Mouse (Mus musculus) liver, embryonic 14.5 days (tissue): ENCODE measurements around the gene Rfk. TPM values are rescaled to one million over a fixed set of nuclear protein-coding genes. Genes with fewer than 3 reads are reported as not detected.

Experiments used
- ATAC-seq: fragments of 200-750 bp; cut with Nextera tagmentation; 2 replicates; pipeline ENCODE4 v1.8.0; 2017; ENCODE audit warnings: moderate number of reproducible peaks, mild to moderate bottlenecking, moderate library complexity; ENCODE audit not compliant: insufficient read depth
- DNase-seq, 3 experiments: peaks; one replicate each; pipeline ENCODE4 v3.0.0-alpha.2; 2012 to 2013; ENCODE audit warnings: low read depth in 3 of 3, low spot score in 3 of 3
- H3K27ac ChIP-seq: fragments of 300-500 bp; sonication (generic); 2 replicates; pipeline ENCODE4 v1.5.1; 2014; ENCODE audit warnings: moderate library complexity, mild to moderate bottlenecking, control low read depth, inconsistent platforms
- H3K27me3 ChIP-seq: fragments of 300-500 bp; sonication (generic); 2 replicates; pipeline ENCODE4 v1.6.1; 2014; ENCODE audit warnings: mild to moderate bottlenecking, low read length, moderate library complexity; ENCODE audit not compliant: control insufficient read depth, insufficient read depth
- H3K36me3 ChIP-seq: fragments of 300-500 bp; sonication (generic); replicated peaks from 2 replicates; pipeline ENCODE4 v1.6.1; 2014; ENCODE audit warnings: low read depth; ENCODE audit not compliant: control insufficient read depth, insufficient read depth
- H3K4me1 ChIP-seq, 2 experiments: fragments of 200-500 bp in 1 of 2; fragments of 300-500 bp in 1 of 2; sonication (generic) in 1 of 2; replicated peaks; 2 replicates each; pipeline ENCODE4 v1.6.1; 2012 to 2014; ENCODE audit warnings: antibody characterized with exemption in 1 of 2, inconsistent platforms in 1 of 2, low read length in 1 of 2; ENCODE audit not compliant: control insufficient read depth in 2 of 2, insufficient read depth in 2 of 2
- H3K4me2 ChIP-seq: fragments of 300-500 bp; sonication (generic); 2 replicates; pipeline ENCODE4 v1.6.1; 2014; ENCODE audit warnings: low read depth, mild to moderate bottlenecking, control low read depth, moderate library complexity
- H3K4me3 ChIP-seq, 2 experiments: fragments of 200-500 bp in 1 of 2; fragments of 300-500 bp in 1 of 2; sonication (generic) in 1 of 2; 2 replicates each; pipeline ENCODE4 v1.5.1; 2012 to 2014; ENCODE audit warnings: low read depth in 2 of 2, low read length in 2 of 2, mild to moderate bottlenecking in 2 of 2, control low read depth in 1 of 2, inconsistent platforms in 1 of 2, moderate library complexity in 1 of 2; ENCODE audit not compliant: insufficient read depth in 1 of 2
- H3K9ac ChIP-seq: fragments of 300-500 bp; sonication (generic); replicated peaks from 2 replicates; pipeline ENCODE4 v1.6.1; 2014; ENCODE audit warnings: mild to moderate bottlenecking, control low read depth, moderate library complexity
- H3K9me3 ChIP-seq: fragments of 300-500 bp; sonication (generic); 2 replicates; pipeline ENCODE4 v1.6.1; 2016; ENCODE audit warnings: low read length, mixed read lengths; ENCODE audit not compliant: control insufficient read depth
- CTCF ChIP-seq: IDR thresholded peaks from 2 replicates; pipeline ENCODE4 v1.5.1; 2016; ENCODE audit warnings: antibody characterized with exemption, low read depth, control low read depth
- EP300 ChIP-seq: IDR thresholded peaks from 2 replicates; pipeline ENCODE4 v1.6.1; 2016; ENCODE audit warnings: antibody characterized with exemption, low read depth
- WGBS: fragments of 180-500 bp; shearing (Covaris S2); extraction: QIAGEN DNeasy Blood & Tissue Kit; methylation state at CpG from one replicate; pipeline ENCODE4 v1.1.7; 2014; ENCODE audit not compliant: insufficient replicate concordance; 5-methylcytosine and 5-hydroxymethylcytosine counted together
- polyA plus RNA-seq, 2 experiments: library from polyadenylated mRNA; depleted of rRNA in 1 of 2; stranded (reverse) in 1 of 2; unstranded in 1 of 2; fragments of >200 nt; fragmentation: Nextera tagmentation in 1 of 2; extraction: Ambion mirVana in 1 of 2; gene quantifications; 2 replicates each; pipeline versions ENCODE4 v1.2.1 to v1.2.3; 2012 to 2014

Rfk gene
- polyA plus RNA-seq, 2 experiments, result 26.2 to 47.4 TPM

DNA sequence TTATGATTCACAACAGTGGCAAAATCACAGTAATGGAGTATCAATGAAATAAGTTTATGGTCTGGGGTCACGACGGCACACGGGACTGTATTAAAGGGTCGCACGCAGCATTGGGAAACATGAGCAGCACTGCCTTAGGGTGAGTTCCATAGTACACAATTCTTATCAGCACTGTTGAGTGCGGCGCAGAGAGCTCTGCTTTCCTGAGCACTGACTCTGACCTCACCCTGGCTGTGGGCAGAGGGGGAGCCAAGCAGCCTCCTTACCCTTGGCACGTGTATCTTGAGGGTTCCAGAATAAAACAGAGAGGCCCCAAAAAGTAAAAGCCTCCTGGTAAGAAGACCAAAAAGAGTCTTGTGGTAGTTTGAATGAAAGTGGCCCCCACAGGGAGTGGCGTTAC is 25.3 kb upstream of the Rfk start:
- ATAC-seq (no peak), DNase-seq (no peak)
- Histone ChIP-seq H3K4me3 (no peak overlapping the region), H3K4me1 (no peaks in the 10 kb centered on the region), H3K27me3 (no peaks in the 10 kb centered on the region), H3K27ac (no peak overlapping the region), H3K9ac (no peak overlapping the region), H3K4me2 (no peak overlapping the region), H3K36me3 (no peaks in the 10 kb centered on the region), H3K9me3 (no peaks in the 10 kb centered on the region)
- WGBS, result 51% methylated on average over 9 of the region's 9 CpGs
- no peak for TF ChIP-seq EP300
- TF ChIP-seq CTCF, result no peak

DNA sequence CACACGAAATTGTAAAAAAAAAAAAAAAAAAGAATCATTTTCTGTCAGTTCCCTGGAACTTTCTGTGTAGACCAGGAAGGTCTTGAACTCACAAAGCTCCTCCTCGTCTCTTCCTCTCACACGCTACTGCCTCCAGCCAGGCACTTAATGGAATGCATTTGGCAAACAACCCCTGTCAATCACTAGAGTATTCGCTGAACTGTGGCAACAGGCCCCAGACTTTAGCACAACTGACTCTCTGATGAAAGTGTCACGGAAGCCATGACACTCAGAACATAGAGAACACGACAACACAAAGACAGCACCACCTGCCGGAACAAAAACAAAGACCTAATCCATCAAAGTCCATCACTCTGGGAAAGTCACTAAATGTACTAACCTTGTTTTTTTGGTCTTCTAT is 24.3 kb upstream of the Rfk start:
- WGBS, result 69% methylated on average over 7 of the region's 7 CpGs

DNA sequence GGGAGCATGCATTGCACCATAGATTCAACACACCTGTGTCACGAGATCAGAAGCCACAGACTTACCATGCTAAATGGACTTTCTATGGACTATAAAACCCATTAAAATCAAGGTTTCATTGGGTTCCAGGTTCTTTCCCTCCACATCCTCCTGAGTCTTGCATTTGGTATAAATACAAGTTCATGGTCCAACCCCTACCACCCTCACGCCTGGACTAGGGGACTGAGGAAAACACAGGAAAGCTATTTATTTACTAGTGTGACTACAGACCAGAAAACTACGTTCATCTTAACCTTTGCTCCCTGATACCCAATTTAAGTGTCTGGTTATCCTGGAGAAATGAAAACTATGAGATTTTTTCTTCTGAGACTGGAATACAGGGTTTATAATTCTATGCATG is 21.1 kb upstream of the Rfk start, which contains the start of gene Gcnt1:
Gene Gcnt1, minus strand, starts transcription at position 144 of the 400 bp plus-strand sequence.
- DNase-seq (no peak), ATAC-seq (no peak)
- Histone ChIP-seq H3K27me3 (no peaks in the 10 kb centered on the region), H3K9ac (no peak within 1 kb of the TSS), H3K36me3 (no peaks in the 10 kb centered on the region), H3K4me1 (peaks cover 0 to 4% of the 10 kb centered on the region in 2 experiments; a peak in 2 of 4 replicates), H3K9me3 (no peaks in the 10 kb centered on the region), H3K4me3 (no peak within 1 kb of the TSS), H3K4me2 (no peak within 1 kb of the TSS), H3K27ac (no peak within 1 kb of the TSS)
- TF ChIP-seq EP300 (no peak), CTCF (no peak)
- WGBS, result 63% methylated on average over 3 of the region's 3 CpGs

More for the DNA sequence above, 24.3 kb upstream of the Rfk start:
- Histone ChIP-seq H3K36me3 (no peaks in the 10 kb centered on the region), H3K4me2 (no peak overlapping the region), H3K27me3 (no peaks in the 10 kb centered on the region), H3K27ac (no peak overlapping the region), H3K4me1 (no peaks in the 10 kb centered on the region), H3K4me3 (no peak overlapping the region), H3K9me3 (no peaks in the 10 kb centered on the region), H3K9ac (no peak overlapping the region)
- DNase-seq (no peak), ATAC-seq (no peak)
- TF ChIP-seq CTCF (no peak), EP300 (no peak)

- no peak for TF ChIP-seq CTCF
- TF ChIP-seq EP300, result no peak
- Histone ChIP-seq H3K9me3 (no peaks in the 10 kb centered on the region), H3K4me2 (no peak overlapping the region), H3K27ac (no peak overlapping the region), H3K9ac (no peak overlapping the region), H3K27me3 (no peaks in the 10 kb centered on the region), H3K36me3 (no peaks in the 10 kb centered on the region), H3K4me3 (no peak overlapping the region), H3K4me1 (peaks cover 0 to 4% of the 10 kb centered on the region in 2 experiments; a peak in 2 of 4 replicates)
- ATAC-seq, result no peak
- no peak for DNase-seq
Measured at GRCm38 (mm10) chr19:17378845-17379244, 15.0 kb upstream of the Rfk start.

DNA sequence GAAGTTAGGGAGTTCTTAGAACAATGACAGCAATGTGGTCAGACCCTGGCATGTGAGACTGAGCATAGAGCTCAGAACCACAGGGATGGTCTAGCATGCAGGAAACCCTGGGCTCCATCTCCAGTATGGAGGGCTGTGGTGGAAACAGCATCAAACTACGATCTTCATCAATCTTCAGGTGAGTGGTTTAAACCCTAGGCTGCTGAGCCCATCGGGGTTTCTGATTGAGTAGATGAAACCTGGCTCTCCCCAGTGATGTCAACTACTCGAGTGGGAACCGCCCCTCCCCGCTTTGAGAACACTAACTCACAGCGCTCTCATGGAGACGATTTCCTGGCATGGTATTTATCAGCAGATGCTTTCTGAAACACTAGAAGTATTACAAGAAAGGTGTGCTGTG is 13.3 kb upstream of the Rfk start:
- no peak overlapping the region for H3K4me2 ChIP-seq
- TF ChIP-seq EP300 (no peak), CTCF (no peak)

More for the DNA sequence above, 13.3 kb upstream of the Rfk start:
- Histone ChIP-seq H3K9ac (no peak overlapping the region), H3K36me3 (no peaks in the 10 kb centered on the region), H3K4me3 (no peak overlapping the region), H3K27me3 (no peaks in the 10 kb centered on the region), H3K9me3 (no peaks in the 10 kb centered on the region), H3K4me1 (peaks cover 0 to 4% of the 10 kb centered on the region in 2 experiments; a peak in 2 of 4 replicates), H3K27ac (no peak overlapping the region)
- no peak for ATAC-seq
- no peak for DNase-seq
- 49% methylated on average over 7 of the region's 7 CpGs for WGBS
